Mouse (Mus musculus) brown adipose tissue, adult 24 weeks (tissue): ENCODE data around the gene Gtf2a2. TPM values are rescaled to one million over a fixed set of nuclear protein-coding genes. Genes with fewer than 3 reads are reported as not detected.
A peak's percentile ranks its signal among the peaks of the same experiment; 100 is the strongest.
"Not testable (repeated sequence)": the region's sequence is repeated elsewhere in the genome, so short reads cannot be mapped to it uniquely, and the experiment has no call there.

Experiments used
- H3K27ac ChIP-seq: fragments of 200-500 bp; replicated peaks from 2 replicates; pipeline ENCODE4 v1.5.1; 2012; ENCODE audit warnings: low read depth, mild to moderate bottlenecking, low read length
- H3K4me1 ChIP-seq: fragments of 200-500 bp; 2 replicates; pipeline ENCODE4 v1.6.1; 2012; ENCODE audit warnings: low read length, mixed read lengths; ENCODE audit not compliant: control insufficient read depth, insufficient read depth, insufficient read length
- H3K4me3 ChIP-seq: fragments of 200-500 bp; 2 replicates; pipeline ENCODE4 v1.5.1; 2012; ENCODE audit warnings: low read depth, mild to moderate bottlenecking, low read length, moderate library complexity; ENCODE audit not compliant: insufficient read depth
- polyA plus RNA-seq: library from polyadenylated mRNA; stranded (reverse); fragments of >200 nt; gene quantifications from 2 replicates; pipeline ENCODE4 v1.2.4, GENCODE M21; 2012; ENCODE audit not compliant: missing spikeins, insufficient read depth, insufficient read length

Gene Gtf2a2
- polyA plus RNA-seq, 1 experiment = 107 TPM

- H3K4me3 ChIP-seq = no peak overlapping the region
- no peak overlapping the region for H3K27ac ChIP-seq
Measured at GRCm38 (mm10) chr9:70007506-70008248, 4.7 kb upstream of the Gtf2a2 start.

GRCm38 (mm10) chr9:70009754-70010304 lies 2.5 kb upstream of the Gtf2a2 start:
- Histone ChIP-seq H3K4me3 (no peak overlapping the region), H3K27ac (no peak overlapping the region), H3K4me1 (peaks cover 7% of the 10 kb centered on the region; the same call in 1 of the 2 replicates)

More at GRCm38 (mm10) chr9:70007506-70008248, 4.7 kb upstream of the Gtf2a2 start:
- no peaks in the 10 kb centered on the region for H3K4me1 ChIP-seq

- H3K4me3 ChIP-seq = no peak overlapping the region
- H3K4me1 ChIP-seq = peaks cover 7% of the 10 kb centered on the region; the same call in 1 of the 2 replicates
- no peak overlapping the region for H3K27ac ChIP-seq
Measured at GRCm38 (mm10) chr9:70010781-70011473, 1.4 kb upstream of the Gtf2a2 start.

GRCm38 (mm10) chr9:70011537-70012407 lies 578 bp upstream of the Gtf2a2 start:
- Histone ChIP-seq H3K27ac (peak overlapping the region; percentile 45; the same call in 1 of the 2 replicates), H3K4me1 (peaks cover 7% of the 10 kb centered on the region; the same call in 1 of the 2 replicates), H3K4me3 (peak overlapping the region; percentile 89)

- H3K4me3 ChIP-seq = no peak overlapping the region
- peaks cover 7% of the 10 kb centered on the region; the same call in 1 of the 2 replicates for H3K4me1 ChIP-seq
- no peak overlapping the region for H3K27ac ChIP-seq
Measured at GRCm38 (mm10) chr9:70015632-70016031, 3.3 kb downstream of the Gtf2a2 start.

- peaks cover 4% of the 10 kb centered on the region; the same call in 1 of the 2 replicates for H3K4me1 ChIP-seq
- no peak overlapping the region for H3K27ac ChIP-seq
- H3K4me3 ChIP-seq = no peak overlapping the region
Measured at GRCm38 (mm10) chr9:70018879-70019278, 6.5 kb downstream of the Gtf2a2 start.

GRCm38 (mm10) chr9:70021610-70022009 lies 9.3 kb downstream of the Gtf2a2 start:
- no peak overlapping the region for H3K27ac ChIP-seq
- H3K4me3 ChIP-seq = no peak overlapping the region
- no peaks in the 10 kb centered on the region for H3K4me1 ChIP-seq

- H3K4me1 ChIP-seq = no peaks in the 10 kb centered on the region
- H3K4me3 ChIP-seq = no peak overlapping the region
Measured at GRCm38 (mm10) chr9:70022083-70022482, 9.7 kb downstream of the Gtf2a2 start.

GRCm38 (mm10) chr9:70023615-70024014 lies 11.3 kb downstream of the Gtf2a2 start:
- H3K4me3 ChIP-seq, H3K4me1 ChIP-seq, H3K27ac ChIP-seq: not testable (repeated sequence)

More at GRCm38 (mm10) chr9:70022083-70022482, 9.7 kb downstream of the Gtf2a2 start:
- H3K27ac ChIP-seq = no peak overlapping the region

- Histone ChIP-seq H3K27ac (no peak overlapping the region), H3K4me1 (no peaks in the 10 kb centered on the region), H3K4me3 (no peak overlapping the region)
Measured at GRCm38 (mm10) chr9:70024648-70025047, 12.3 kb downstream of the Gtf2a2 start.

- no peak overlapping the region for H3K27ac ChIP-seq
- no peaks in the 10 kb centered on the region for H3K4me1 ChIP-seq
- H3K4me3 ChIP-seq = no peak overlapping the region
Measured at GRCm38 (mm10) chr9:70025365-70026012, 13.1 kb downstream of the Gtf2a2 start.

- H3K4me1 ChIP-seq = no peaks in the 10 kb centered on the region
- no peak overlapping the region for H3K4me3 ChIP-seq
- no peak overlapping the region for H3K27ac ChIP-seq
Measured at GRCm38 (mm10) chr9:70032167-70032566, 19.8 kb downstream of the Gtf2a2 start.

GRCm38 (mm10) chr9:70033056-70033455 lies 20.7 kb downstream of the Gtf2a2 start:
- H3K4me1 ChIP-seq = no peaks in the 10 kb centered on the region
- H3K27ac ChIP-seq = no peak overlapping the region
- H3K4me3 ChIP-seq = no peak overlapping the region

GRCm38 (mm10) chr9:70034702-70035101 lies 22.4 kb downstream of the Gtf2a2 start:
- Histone ChIP-seq H3K4me1 (no peaks in the 10 kb centered on the region), H3K4me3 (no peak overlapping the region)

More at GRCm38 (mm10) chr9:70034702-70035101, 22.4 kb downstream of the Gtf2a2 start:
- H3K27ac ChIP-seq = no peak overlapping the region
